Mouse (Mus musculus) gastrocnemius, adult 2 months (tissue): ENCODE measurements at regions not wholly inside any gene's neighbourhood (a gene's known extent, or its start where the extent isn't known, plus 50 kb on each side); places are given as distances from the start of the nearest gene placed in this dataset.

Source experiments
- DNase-seq: peaks from one replicate; pipeline ENCODE4 v3.0.0; 2022
- H3K27ac ChIP-seq: fragments of 200-600 bp; 2 replicates; pipeline ENCODE4 v1.8.1; 2022; ENCODE audit warnings: mild to moderate bottlenecking
- H3K4me3 ChIP-seq: fragments of 200-600 bp; 2 replicates; pipeline ENCODE4 v1.8.1; 2022; ENCODE audit warnings: mild to moderate bottlenecking, moderate library complexity
- CTCF ChIP-seq: fragments of 200-600 bp; IDR thresholded peaks from 2 replicates; pipeline ENCODE4 v1.8.1; 2022; ENCODE audit warnings: antibody characterized with exemption, mild to moderate bottlenecking, moderate library complexity
- intact Hi-C: fragments of 180-260 bp; cut with DNase I; formaldehyde crosslinking; loops from one replicate; pipeline ENCODE4 v1.15.1; 2025

- H3K27ac ChIP-seq: no peak overlapping the region
- no peak for TF ChIP-seq CTCF
- intact Hi-C loops: no loop called here
- no peak for DNase-seq
- no peak overlapping the region for H3K4me3 ChIP-seq
Measured at GRCm38 (mm10) chrX:12844431-12844830, 82.6 kb upstream of the Med14 start.

DNA sequence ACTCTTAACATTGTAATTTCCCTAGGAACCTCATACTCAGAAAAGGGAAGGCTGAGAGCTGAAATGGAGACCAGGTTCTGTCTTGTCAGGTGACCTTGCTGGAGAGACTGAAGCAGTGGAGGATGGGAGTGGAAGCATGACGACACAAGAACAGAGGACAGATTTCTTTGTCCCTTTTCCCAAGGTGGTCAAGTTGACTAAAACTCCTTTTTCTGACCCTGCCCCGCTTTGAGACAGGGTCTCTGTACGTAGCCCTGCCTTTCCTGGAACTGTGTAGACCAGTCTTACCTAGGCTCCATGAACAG, 79.1 kb upstream of the Med14 start:
- no peak for TF ChIP-seq CTCF
- Histone ChIP-seq H3K4me3 (no peak overlapping the region), H3K27ac (0 out of 2 replicates have a peak overlapping the region, but pooled peaks have one; percentile 71)
- intact Hi-C loops: no loop called here
- DNase-seq: no peak

GRCm38 (mm10) chrX:12840160-12841020, 78.5 kb upstream of the Med14 start:
- intact Hi-C loops: loop anchor here (1.0 kb wide), 1 partner anchor 33 kb away; no protein-coding TSS in a partner anchor
- DNase-seq: peak; percentile 87

GRCm38 (mm10) chrX:12839406-12840159, 77.7 kb upstream of the Med14 start:
- intact Hi-C loops: loop anchor here (1.0 to 5.0 kb wide), 2 partner anchors 34 to 162 kb away; no protein-coding TSS in a partner anchor
- Histone ChIP-seq H3K4me3 (peak overlapping the region; percentile 72), H3K27ac (peak overlapping the region; percentile 71)
- no peak for DNase-seq
- TF ChIP-seq CTCF: peak; percentile 70

More at GRCm38 (mm10) chrX:12840160-12841020, 78.5 kb upstream of the Med14 start:
- Histone ChIP-seq H3K4me3 (peak overlapping the region; percentile 72), H3K27ac (peak overlapping the region; percentile 71)
- TF ChIP-seq CTCF: no peak

- intact Hi-C loops: loop anchor here (5.0 kb wide), 1 partner anchor 161 kb away; no protein-coding TSS in a partner anchor
- no peak for DNase-seq
- Histone ChIP-seq H3K4me3 (no peak overlapping the region), H3K27ac (no peak overlapping the region)
- TF ChIP-seq CTCF: no peak
Measured at GRCm38 (mm10) chrX:12837821-12838220, 75.9 kb upstream of the Med14 start.

DNA sequence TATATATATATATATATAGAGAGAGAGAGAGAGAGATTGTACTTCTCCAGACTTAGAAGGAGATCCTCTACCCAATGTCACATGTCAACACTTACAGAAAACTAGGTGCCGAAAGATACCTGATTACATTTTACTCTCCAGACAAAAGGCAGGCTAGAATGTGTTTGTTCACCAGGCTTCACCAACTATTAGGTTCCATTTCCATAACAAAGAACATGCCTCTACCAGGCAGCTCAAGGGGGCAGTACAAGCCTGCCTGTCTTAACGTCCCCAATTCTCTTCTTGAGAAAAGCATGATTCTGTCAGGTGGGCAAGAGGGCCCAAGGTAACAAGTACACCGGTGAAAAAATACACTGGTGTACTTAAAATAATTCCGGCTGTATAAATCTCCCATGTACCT, 72.8 kb upstream of the Med14 start:
- DNase-seq: no peak
- Histone ChIP-seq H3K4me3 (no peak overlapping the region), H3K27ac (no peak overlapping the region)
- TF ChIP-seq CTCF: no peak
- intact Hi-C loops: loop anchor here (5.0 kb wide), 1 partner anchor 157 kb away; no protein-coding TSS in a partner anchor

GRCm38 (mm10) chrX:12832709-12833108, 70.8 kb upstream of the Med14 start:
- Histone ChIP-seq H3K4me3 (no peak overlapping the region), H3K27ac (no peak overlapping the region)
- TF ChIP-seq CTCF: no peak
- intact Hi-C loops: no loop called here
- DNase-seq: no peak

- TF ChIP-seq CTCF: no peak
- Histone ChIP-seq H3K4me3 (no peak overlapping the region), H3K27ac (no peak overlapping the region)
- DNase-seq: no peak
- intact Hi-C loops: no loop called here
Measured at GRCm38 (mm10) chrX:12829165-12829564, 67.3 kb upstream of the Med14 start.

- no peak for TF ChIP-seq CTCF
- Histone ChIP-seq H3K27ac (no peak overlapping the region), H3K4me3 (no peak overlapping the region)
- intact Hi-C loops: no loop called here
- DNase-seq: no peak
Measured at GRCm38 (mm10) chrX:12827299-12827872, 65.5 kb upstream of the Med14 start.

GRCm38 (mm10) chrX:12826646-12827045, 64.8 kb upstream of the Med14 start:
- H3K27ac ChIP-seq: no peak overlapping the region
- intact Hi-C loops: no loop called here
- no peak for TF ChIP-seq CTCF
- H3K4me3 ChIP-seq: no peak overlapping the region
- DNase-seq: no peak

DNA sequence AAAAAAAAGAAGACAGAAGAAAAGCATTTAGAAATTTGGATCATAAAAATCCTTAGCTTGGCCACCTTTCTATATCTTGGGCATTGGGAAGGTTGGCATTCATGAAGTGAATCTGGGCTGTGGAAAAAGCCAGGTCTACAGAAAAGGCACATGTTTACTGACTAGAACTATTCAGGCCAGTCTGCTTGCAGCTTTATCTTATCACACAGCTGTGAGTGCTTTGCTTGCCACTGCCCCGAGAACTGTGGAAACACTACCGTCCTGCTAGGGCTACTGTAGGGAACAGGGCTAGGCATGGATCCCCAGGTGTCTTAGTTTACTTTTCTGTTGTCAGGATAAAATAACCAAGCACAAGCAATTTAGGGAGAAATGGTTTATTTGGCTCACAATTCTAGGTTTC, 63.4 kb upstream of the Med14 start:
- Histone ChIP-seq H3K4me3 (no peak overlapping the region), H3K27ac (no peak overlapping the region)
- no peak for TF ChIP-seq CTCF
- intact Hi-C loops: no loop called here
- no peak for DNase-seq

GRCm38 (mm10) chrX:12824497-12824896, 62.6 kb upstream of the Med14 start:
- intact Hi-C loops: no loop called here
- no peak for TF ChIP-seq CTCF
- no peak overlapping the region for H3K27ac ChIP-seq
- peak; percentile 17 for DNase-seq
- H3K4me3 ChIP-seq: no peak overlapping the region

- intact Hi-C loops: no loop called here
- H3K27ac ChIP-seq: no peak overlapping the region
- no peak for DNase-seq
- TF ChIP-seq CTCF: no peak
- no peak overlapping the region for H3K4me3 ChIP-seq
Measured at GRCm38 (mm10) chrX:12822777-12823176, 60.9 kb upstream of the Med14 start.
